Mouse (Mus musculus) forebrain, embryonic 15.5 days (tissue): ENCODE measurements around the gene Ppil4. TPM values are rescaled to one million over a fixed set of nuclear protein-coding genes. Genes with fewer than 3 reads are reported as not detected.

Experiments used
- ATAC-seq: fragments of 200-750 bp; cut with Nextera tagmentation; replicated peaks from 2 replicates; pipeline ENCODE4 v1.8.0; 2017; ENCODE audit warnings: mild to moderate bottlenecking, moderate TSS enrichment, moderate library complexity
- H3K27ac ChIP-seq: fragments of 300-500 bp; sonication (generic); replicated peaks from 2 replicates; pipeline ENCODE4 v1.5.1; 2015; ENCODE audit warnings: mild to moderate bottlenecking, inconsistent platforms
- H3K27me3 ChIP-seq: fragments of 300-500 bp; sonication (generic); 2 replicates; pipeline ENCODE4 v1.6.1; 2015; ENCODE audit warnings: inconsistent platforms
- H3K36me3 ChIP-seq: fragments of 300-500 bp; sonication (generic); 2 replicates; pipeline ENCODE4 v1.6.1; 2015; ENCODE audit warnings: mild to moderate bottlenecking, inconsistent platforms
- H3K4me1 ChIP-seq: fragments of 300-500 bp; sonication (generic); 2 replicates; pipeline ENCODE4 v1.6.1; 2015; ENCODE audit warnings: inconsistent platforms
- H3K4me2 ChIP-seq: fragments of 300-500 bp; sonication (generic); replicated peaks from 2 replicates; pipeline ENCODE4 v1.6.1; 2015; ENCODE audit warnings: mild to moderate bottlenecking, inconsistent platforms
- H3K4me3 ChIP-seq: fragments of 300-500 bp; sonication (generic); 2 replicates; pipeline ENCODE4 v1.5.1; 2015; ENCODE audit warnings: mild to moderate bottlenecking, inconsistent platforms
- H3K9ac ChIP-seq: fragments of 300-500 bp; sonication (generic); replicated peaks from 2 replicates; pipeline ENCODE4 v1.6.1; 2015; ENCODE audit warnings: mild to moderate bottlenecking, inconsistent platforms
- H3K9me3 ChIP-seq: fragments of 300-500 bp; sonication (generic); 2 replicates; pipeline ENCODE4 v1.6.1; 2016; ENCODE audit warnings: inconsistent platforms
- WGBS: fragments of 180-500 bp; shearing (Covaris S2); methylation state at CpG from one replicate; pipeline ENCODE4 v1.1.7; 2015; ENCODE audit warnings: mixed read lengths; 5-methylcytosine and 5-hydroxymethylcytosine counted together
- polyA plus RNA-seq: library from polyadenylated mRNA; unstranded; fragments of >200 nt; fragmentation: Nextera tagmentation; extraction: Ambion mirVana; gene quantifications from 2 replicates; pipeline ENCODE4 v1.2.1, GENCODE M21; 2015

The Ppil4 gene
- polyA plus RNA-seq, 1 experiment from 2014 or later: 58.2 TPM

DNA sequence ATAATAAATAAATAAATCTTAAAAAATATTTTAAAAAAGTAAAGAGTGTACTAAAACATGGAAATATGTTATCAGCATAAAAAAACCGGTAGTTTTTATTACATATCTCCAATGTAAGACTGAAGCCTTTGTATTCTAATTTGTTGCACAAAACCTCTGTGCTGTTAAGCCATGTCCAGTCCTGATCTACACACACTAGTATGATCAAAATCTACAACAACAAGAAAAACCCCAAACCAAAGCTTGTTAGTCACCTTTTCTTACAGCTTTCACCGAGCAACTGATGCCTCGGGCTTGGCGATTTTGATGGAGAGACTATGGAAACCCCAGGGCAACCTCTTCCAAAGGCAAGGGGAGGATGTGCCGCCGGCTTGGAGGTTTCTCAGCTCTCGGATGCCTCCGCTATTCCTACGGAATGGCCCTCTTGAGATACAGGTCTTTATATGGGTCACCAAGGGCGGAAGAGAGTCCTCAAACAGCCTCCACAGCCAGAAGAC lies 389 bp upstream of the Ppil4 start:
- peak overlapping the region; percentile 98 for H3K4me3 ChIP-seq
- H3K9me3 ChIP-seq: no peaks in the 10 kb centered on the region
- peak; percentile 81 for ATAC-seq
- H3K36me3 ChIP-seq: peaks cover 16% of the 10 kb centered on the region
- no peaks in the 10 kb centered on the region for H3K27me3 ChIP-seq
- WGBS: 1% methylated on average over 10 of the region's 10 CpGs
- peak overlapping the region; percentile 77 for H3K27ac ChIP-seq
- H3K9ac ChIP-seq: peak overlapping the region; percentile 94
- peaks cover 32% of the 10 kb centered on the region for H3K4me1 ChIP-seq
- peak overlapping the region; percentile 49 for H3K4me2 ChIP-seq

DNA sequence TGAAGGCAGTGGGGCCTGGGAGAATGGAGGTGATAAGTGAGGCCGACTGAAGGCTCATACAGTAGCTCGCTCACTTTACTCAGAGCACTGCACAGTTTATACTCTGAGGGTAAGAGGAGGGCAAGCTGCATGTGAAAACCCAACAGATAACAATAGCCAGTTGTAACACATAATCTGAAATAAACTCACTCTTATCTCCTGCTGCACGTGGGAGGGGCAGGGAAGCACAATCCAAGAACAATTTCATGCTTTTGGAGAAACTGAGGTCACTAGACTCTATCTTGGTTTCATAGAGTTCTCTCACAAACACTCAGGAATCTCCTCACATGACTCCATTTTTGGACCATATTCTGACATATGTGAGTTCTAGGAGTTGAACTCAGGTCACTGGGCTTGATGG lies 8.6 kb downstream of the Ppil4 start:
- Histone ChIP-seq H3K9me3 (no peaks in the 10 kb centered on the region), H3K36me3 (peaks cover 85% of the 10 kb centered on the region), H3K9ac (no peak overlapping the region), H3K4me1 (no peaks in the 10 kb centered on the region), H3K27me3 (no peaks in the 10 kb centered on the region), H3K27ac (no peak overlapping the region), H3K4me3 (no peak overlapping the region), H3K4me2 (no peak overlapping the region)
- no peak for ATAC-seq
- 98% methylated on average over 3 of the region's 3 CpGs for WGBS

GRCm38 (mm10) chr10:7802519-7803140 lies 9.9 kb downstream of the Ppil4 start:
- Histone ChIP-seq H3K4me1 (no peaks in the 10 kb centered on the region), H3K27me3 (no peaks in the 10 kb centered on the region), H3K9me3 (no peaks in the 10 kb centered on the region), H3K4me2 (no peak overlapping the region), H3K36me3 (peaks cover 77% of the 10 kb centered on the region), H3K27ac (no peak overlapping the region), H3K9ac (no peak overlapping the region), H3K4me3 (no peak overlapping the region)
- no peak for ATAC-seq
- 93% methylated on average over 2 of the region's 2 CpGs for WGBS

GRCm38 (mm10) chr10:7809937-7810336 lies 17.2 kb downstream of the Ppil4 start:
- H3K4me3 ChIP-seq: no peak overlapping the region
- H3K27ac ChIP-seq: no peak overlapping the region
- no peaks in the 10 kb centered on the region for H3K4me1 ChIP-seq
- H3K4me2 ChIP-seq: no peak overlapping the region
- no peak overlapping the region for H3K9ac ChIP-seq
- H3K36me3 ChIP-seq: peaks cover 62% of the 10 kb centered on the region
- peak; percentile 77 for ATAC-seq
- H3K9me3 ChIP-seq: no peaks in the 10 kb centered on the region
- no peaks in the 10 kb centered on the region for H3K27me3 ChIP-seq
- 51% methylated on average over 2 of the region's 2 CpGs for WGBS

GRCm38 (mm10) chr10:7816476-7816875 lies 23.8 kb downstream of the Ppil4 start:
- Histone ChIP-seq H3K27ac (no peak overlapping the region), H3K9ac (no peak overlapping the region), H3K4me1 (no peaks in the 10 kb centered on the region), H3K36me3 (peaks cover 48% of the 10 kb centered on the region), H3K9me3 (no peaks in the 10 kb centered on the region), H3K27me3 (no peaks in the 10 kb centered on the region), H3K4me3 (no peak overlapping the region), H3K4me2 (no peak overlapping the region)
- 93% methylated on average over 2 of the region's 2 CpGs for WGBS
- no peak for ATAC-seq

DNA sequence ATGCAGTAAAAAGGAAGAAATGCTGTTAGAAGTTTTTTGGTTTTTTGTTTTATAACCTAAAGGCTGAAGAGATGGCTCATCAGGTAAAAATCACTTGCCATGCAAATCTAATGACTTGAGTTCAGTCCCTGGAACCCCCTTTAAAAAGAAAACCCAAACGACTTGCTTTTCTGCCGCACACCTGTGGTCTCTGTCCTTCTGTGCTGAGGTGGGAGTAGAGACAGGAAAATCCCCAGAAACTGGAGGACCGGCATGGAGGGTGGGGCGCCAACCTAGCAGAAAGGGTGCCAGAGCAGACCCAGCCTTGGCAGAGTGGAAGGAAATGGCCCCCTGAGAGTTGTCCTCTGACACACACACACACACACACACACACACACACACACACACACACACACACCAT lies 26.0 kb downstream of the Ppil4 start:
- Histone ChIP-seq H3K9me3 (no peaks in the 10 kb centered on the region), H3K4me3 (no peak overlapping the region), H3K27me3 (no peaks in the 10 kb centered on the region), H3K36me3 (peaks cover 54% of the 10 kb centered on the region), H3K9ac (no peak overlapping the region), H3K27ac (no peak overlapping the region), H3K4me2 (no peak overlapping the region), H3K4me1 (no peaks in the 10 kb centered on the region)
- no peak for ATAC-seq
- 90% methylated on average over 4 of the region's 4 CpGs for WGBS

- no peaks in the 10 kb centered on the region for H3K4me1 ChIP-seq
- no peak for ATAC-seq
- H3K4me3 ChIP-seq: no peak overlapping the region
- H3K27ac ChIP-seq: no peak overlapping the region
- 91% methylated on average over 4 of the region's 4 CpGs for WGBS
- no peaks in the 10 kb centered on the region for H3K27me3 ChIP-seq
- no peaks in the 10 kb centered on the region for H3K9me3 ChIP-seq
- no peak overlapping the region for H3K4me2 ChIP-seq
- peaks cover 52% of the 10 kb centered on the region for H3K36me3 ChIP-seq
- H3K9ac ChIP-seq: no peak overlapping the region
These were observed 26.5 kb downstream of the Ppil4 start for GRCm38 (mm10) chr10:7819156-7819555.

DNA sequence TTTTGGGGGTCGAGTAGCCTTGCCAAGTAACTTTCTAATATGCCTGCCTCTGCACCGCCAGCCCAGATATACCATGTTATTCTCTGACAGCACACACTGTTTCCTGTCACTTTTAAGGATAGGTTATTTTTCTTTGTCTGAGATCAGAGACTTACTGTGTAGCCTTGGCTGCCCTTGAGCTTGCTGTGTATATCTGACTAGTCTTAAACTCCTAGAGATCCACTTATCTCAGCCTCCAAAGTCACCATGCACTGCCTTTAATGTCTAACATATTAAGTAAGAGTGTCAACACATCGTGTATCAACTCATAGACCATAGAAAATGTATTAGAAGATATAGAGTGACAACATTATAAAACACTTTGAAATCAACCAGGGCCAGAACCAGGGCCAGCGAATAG lies 26.9 kb downstream of the Ppil4 start:
- Histone ChIP-seq H3K4me1 (no peaks in the 10 kb centered on the region), H3K4me2 (no peak overlapping the region), H3K9me3 (no peaks in the 10 kb centered on the region), H3K4me3 (no peak overlapping the region), H3K36me3 (peaks cover 47% of the 10 kb centered on the region), H3K9ac (no peak overlapping the region), H3K27me3 (no peaks in the 10 kb centered on the region), H3K27ac (no peak overlapping the region)
- ATAC-seq: no peak
- WGBS: 98% methylated on average over 4 of the region's 4 CpGs

GRCm38 (mm10) chr10:7820171-7820570 lies 27.5 kb downstream of the Ppil4 start:
- Histone ChIP-seq H3K9ac (no peak overlapping the region), H3K36me3 (peaks cover 45% of the 10 kb centered on the region), H3K27me3 (no peaks in the 10 kb centered on the region), H3K4me1 (no peaks in the 10 kb centered on the region), H3K9me3 (no peaks in the 10 kb centered on the region), H3K27ac (no peak overlapping the region), H3K4me3 (no peak overlapping the region), H3K4me2 (no peak overlapping the region)
- ATAC-seq: no peak
- WGBS: 93% methylated on average over 5 of the region's 5 CpGs

- Histone ChIP-seq H3K9ac (no peak overlapping the region), H3K27ac (no peak overlapping the region), H3K27me3 (no peaks in the 10 kb centered on the region), H3K9me3 (no peaks in the 10 kb centered on the region), H3K4me2 (no peak overlapping the region), H3K4me1 (no peaks in the 10 kb centered on the region), H3K4me3 (no peak overlapping the region), H3K36me3 (peaks cover 36% of the 10 kb centered on the region)
- no peak for ATAC-seq
- whole genome bisulfite sequencing: 96% methylated on average over 12 of the region's 12 CpGs
These were observed 29.3 kb downstream of the Ppil4 start for GRCm38 (mm10) chr10:7821981-7822380.

DNA sequence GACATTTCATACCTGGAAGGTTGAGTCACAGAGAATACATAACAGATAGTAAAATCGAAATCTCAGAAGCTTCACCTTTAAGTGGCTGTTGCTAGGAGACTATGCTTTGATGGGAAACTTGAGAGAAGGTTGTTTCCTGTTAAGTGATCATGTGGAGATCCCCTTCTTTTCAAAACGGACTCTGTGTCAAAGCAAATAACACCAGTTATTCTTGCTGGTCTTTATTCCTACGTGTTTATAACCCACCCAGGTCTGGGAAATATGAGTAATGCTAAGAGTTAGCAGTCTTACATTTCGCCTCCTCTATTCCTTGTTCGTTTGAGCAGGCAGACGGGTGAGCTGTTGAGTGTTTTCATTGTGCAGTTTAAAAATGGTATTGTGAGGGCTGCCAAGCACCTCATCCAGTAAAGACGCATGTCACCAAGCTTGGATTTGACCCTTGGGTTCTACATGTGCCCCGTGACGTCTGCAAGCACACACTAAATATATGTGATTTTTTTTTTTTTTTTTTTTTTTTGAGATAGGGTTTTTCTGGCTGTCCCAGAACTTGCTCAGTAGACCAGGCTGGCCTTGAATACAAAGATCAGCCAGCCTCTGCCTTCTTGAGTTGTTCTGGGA lies 32.1 kb downstream of the Ppil4 start:
- WGBS: 87% methylated on average over 9 of the region's 9 CpGs
- H3K9me3 ChIP-seq: no peaks in the 10 kb centered on the region
- no peak overlapping the region for H3K27ac ChIP-seq
- H3K4me2 ChIP-seq: no peak overlapping the region
- no peak overlapping the region for H3K9ac ChIP-seq
- H3K36me3 ChIP-seq: peaks cover 25% of the 10 kb centered on the region
- ATAC-seq: no peak
- no peaks in the 10 kb centered on the region for H3K4me1 ChIP-seq
- H3K4me3 ChIP-seq: no peak overlapping the region
- H3K27me3 ChIP-seq: no peaks in the 10 kb centered on the region

- Histone ChIP-seq H3K27me3 (no peaks in the 10 kb centered on the region), H3K36me3 (peaks cover 22% of the 10 kb centered on the region), H3K4me3 (no peak overlapping the region), H3K4me2 (no peak overlapping the region), H3K4me1 (no peaks in the 10 kb centered on the region), H3K9ac (no peak overlapping the region), H3K27ac (no peak overlapping the region), H3K9me3 (no peaks in the 10 kb centered on the region)
- no peak for ATAC-seq
- WGBS: 86% methylated on average over 4 of the region's 4 CpGs
These were observed 32.6 kb downstream of the Ppil4 start for GRCm38 (mm10) chr10:7825281-7825665.

DNA sequence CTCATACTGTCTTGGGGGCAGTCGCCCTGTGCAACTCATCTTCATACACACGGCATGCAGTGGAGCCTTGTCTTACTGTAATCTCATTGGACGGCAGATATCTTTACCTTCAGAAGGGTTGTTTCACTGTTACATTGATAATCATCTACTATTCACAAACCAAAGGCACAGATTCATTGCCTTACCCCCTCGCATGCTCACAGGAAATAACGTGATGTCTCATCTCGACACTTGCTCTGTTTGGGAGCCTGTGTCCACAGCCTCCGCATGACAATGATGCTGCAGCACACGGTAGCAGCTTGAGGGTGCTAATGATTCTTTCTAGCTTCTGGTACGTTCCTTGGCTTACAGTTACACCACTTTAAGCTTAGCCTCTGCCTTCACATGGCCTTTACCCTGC lies 33.4 kb downstream of the Ppil4 start:
- WGBS: 94% methylated on average over 9 of the region's 9 CpGs
- peaks cover 14% of the 10 kb centered on the region for H3K36me3 ChIP-seq
- H3K4me3 ChIP-seq: no peak overlapping the region
- H3K27me3 ChIP-seq: no peaks in the 10 kb centered on the region
- ATAC-seq: no peak
- H3K27ac ChIP-seq: no peak overlapping the region
- no peak overlapping the region for H3K9ac ChIP-seq
- no peaks in the 10 kb centered on the region for H3K9me3 ChIP-seq
- no peaks in the 10 kb centered on the region for H3K4me1 ChIP-seq
- H3K4me2 ChIP-seq: no peak overlapping the region
